Mouse (Mus musculus) myocyte (in vitro differentiated cells): ENCODE data around the gene Tnrc6c.

Experiments used
- CEBPB ChIP-seq: IDR thresholded peaks from 2 replicates; pipeline ENCODE4 v1.6.1; 2011; ENCODE audit warnings: mild to moderate bottlenecking, moderate library complexity; ENCODE audit not compliant: poor library complexity, insufficient read depth, severe bottlenecking
- E2F4 ChIP-seq: IDR thresholded peaks from one replicate; pipeline ENCODE4 v1.6.1; 2011; ENCODE audit warnings: mild to moderate bottlenecking, control low read depth, moderate library complexity; ENCODE audit not compliant: insufficient read depth
- MAX ChIP-seq: IDR thresholded peaks from one replicate; pipeline ENCODE4 v1.6.1; 2011; ENCODE audit warnings: low read depth, mild to moderate bottlenecking, control low read depth
- MYOG ChIP-seq, 3 experiments: IDR thresholded peaks; one replicate each; pipeline ENCODE4 v1.6.1; 2011; ENCODE audit warnings: control low read depth in 2 of 3, low read depth in 2 of 3, mild to moderate bottlenecking in 2 of 3; ENCODE audit not compliant: insufficient read length in 2 of 3, control insufficient read depth in 1 of 3, insufficient read depth in 1 of 3
- POLR2A ChIP-seq: IDR thresholded peaks from one replicate; pipeline ENCODE4 v1.6.1; 2011; ENCODE audit warnings: low read depth, mild to moderate bottlenecking, control low read depth, moderate library complexity; ENCODE audit not compliant: insufficient read length
- POLR2AphosphoS2 ChIP-seq: IDR thresholded peaks from one replicate; pipeline ENCODE4 v1.6.1; 2011; ENCODE audit warnings: low read depth, control low read depth; ENCODE audit not compliant: insufficient read length
- TCF3 ChIP-seq: IDR thresholded peaks from one replicate; pipeline ENCODE4 v1.6.1; 2011; ENCODE audit warnings: low read depth, control low read depth; ENCODE audit not compliant: insufficient read length
- USF1 ChIP-seq: IDR thresholded peaks from one replicate; pipeline ENCODE4 v1.6.1; 2011; ENCODE audit warnings: low read depth, mild to moderate bottlenecking, control low read depth, moderate library complexity

DNA sequence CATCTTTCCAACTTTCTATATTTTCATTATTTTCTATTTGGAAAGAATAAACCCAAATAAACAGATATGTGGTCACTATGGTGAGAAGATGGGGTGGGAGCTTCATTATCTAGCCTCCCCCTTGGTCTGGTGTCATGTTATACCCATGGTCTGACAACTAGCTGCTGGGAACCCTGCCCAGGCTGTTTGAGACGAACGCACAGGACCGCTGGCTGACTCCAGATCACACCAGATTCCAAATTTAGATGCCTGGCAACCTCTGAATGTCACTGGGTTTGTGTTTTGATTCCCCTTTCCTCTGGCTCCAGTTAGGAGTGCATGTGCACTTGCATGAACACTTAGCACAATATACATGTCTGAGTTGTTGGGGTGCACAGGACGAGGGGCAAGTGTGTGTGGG is 7.3 kb upstream of the Tnrc6c start:
- no peak for TF ChIP-seq POLR2A
- no peak for TF ChIP-seq CEBPB
- no peak for TF ChIP-seq POLR2AphosphoS2
- no peak for TF ChIP-seq MAX
- TF ChIP-seq TCF3, result no peak
- TF ChIP-seq E2F4, result no peak
- TF ChIP-seq MYOG (IDR thresholded peaks at IDR 0.05; ENCODE audit: control insufficient read depth in 1 of 3, insufficient read depth in 1 of 3, insufficient read length in 2 of 3, low read depth in 2 of 3), result no peak
- TF ChIP-seq USF1, result no peak
